Mouse (Mus musculus) frontal cortex, postnatal 14 days (tissue): ENCODE measurements around the gene Dock2.

Source experiments
- DNase-seq, 2 experiments: peaks; one replicate each; pipeline ENCODE4 v3.0.0; 2022; ENCODE audit warnings: low spot score in 2 of 2

Dock2 gene

DNA sequence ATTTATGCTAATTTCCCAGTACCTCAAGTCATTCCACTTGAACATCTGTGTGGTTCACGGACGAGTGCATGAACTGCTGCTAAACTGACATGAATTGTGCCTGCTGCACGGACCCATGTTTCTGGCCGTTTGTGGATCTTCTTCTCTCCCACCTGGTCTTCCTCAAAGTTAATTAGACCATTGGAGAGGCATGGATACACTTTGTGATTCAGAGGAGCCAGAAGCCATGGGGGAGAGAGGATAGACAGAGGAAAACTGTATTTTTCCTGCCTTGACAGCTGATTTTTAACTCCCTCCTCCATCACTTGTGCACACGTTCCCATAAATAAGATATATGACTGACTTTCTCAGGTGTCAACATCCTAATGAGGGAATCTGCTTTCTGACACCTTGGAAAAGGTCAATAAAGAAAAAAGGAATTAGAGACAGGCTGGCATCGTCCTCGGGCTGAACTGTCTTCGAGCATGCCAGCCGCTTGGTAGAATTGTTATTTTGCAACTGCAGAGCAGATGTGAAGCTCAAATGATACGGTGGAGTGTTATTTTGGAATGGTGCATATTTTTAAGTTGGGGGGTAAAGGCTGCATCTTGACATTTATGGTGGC, 434.1 kb downstream of the Dock2 start:
- DNase-seq, result no peak

- DNase-seq, result peak; percentile 48 to 58
These were observed 435.3 kb downstream of the Dock2 start for GRCm38 (mm10) chr11:34348287-34348918.

GRCm38 (mm10) chr11:34344310-34344709, 439.4 kb downstream of the Dock2 start:
- no peak for DNase-seq

- DNase-seq, result no peak
These were observed 439.9 kb downstream of the Dock2 start for GRCm38 (mm10) chr11:34343742-34344307.

- no peak for DNase-seq
These were observed 444.0 kb downstream of the Dock2 start for GRCm38 (mm10) chr11:34339693-34340092.

- DNase-seq, result no peak
These were observed 445.8 kb downstream of the Dock2 start for GRCm38 (mm10) chr11:34337907-34338306.

GRCm38 (mm10) chr11:34332344-34333031, 451.2 kb downstream of the Dock2 start:
- DNase-seq, result no peak

DNA sequence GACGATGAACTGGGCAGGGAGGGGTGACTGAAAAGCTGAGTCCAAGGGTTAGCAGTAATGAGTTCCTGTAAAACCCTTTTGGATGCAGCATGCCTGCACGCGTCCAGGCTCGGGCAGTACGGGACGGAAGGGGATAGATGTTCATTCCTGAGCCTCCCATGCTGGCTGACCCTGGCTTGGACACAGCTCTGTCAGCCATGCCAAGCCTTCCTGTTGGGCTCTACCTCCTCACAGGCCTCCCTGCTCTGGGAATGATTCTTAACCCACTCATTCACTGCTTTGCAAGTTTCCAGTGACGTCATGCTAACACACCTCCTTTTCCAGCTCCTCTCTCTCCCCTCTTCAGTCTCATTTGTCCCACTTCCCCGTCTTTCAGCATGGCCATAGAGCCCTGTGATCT, 460.0 kb downstream of the Dock2 start:
- no peak for DNase-seq

DNA sequence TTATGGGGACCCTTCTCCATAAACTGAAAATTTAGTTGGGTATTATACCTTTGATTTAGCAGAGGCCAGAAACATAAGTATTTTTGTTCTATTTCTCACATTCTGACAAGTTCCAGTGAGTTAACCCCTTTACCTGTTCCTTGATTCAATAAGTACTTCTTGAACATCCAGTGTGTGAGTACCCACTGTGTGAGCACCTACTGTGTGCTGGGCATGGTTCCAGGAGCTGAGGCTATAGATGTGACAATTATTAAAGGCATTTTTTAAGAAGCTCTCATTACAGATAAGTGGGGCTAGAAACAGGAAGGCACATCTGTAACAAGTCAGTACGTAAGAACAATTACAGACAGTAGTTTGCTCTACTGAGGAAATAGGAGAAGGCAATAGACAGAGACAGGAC, 464.4 kb downstream of the Dock2 start:
- DNase-seq, result no peak

DNA sequence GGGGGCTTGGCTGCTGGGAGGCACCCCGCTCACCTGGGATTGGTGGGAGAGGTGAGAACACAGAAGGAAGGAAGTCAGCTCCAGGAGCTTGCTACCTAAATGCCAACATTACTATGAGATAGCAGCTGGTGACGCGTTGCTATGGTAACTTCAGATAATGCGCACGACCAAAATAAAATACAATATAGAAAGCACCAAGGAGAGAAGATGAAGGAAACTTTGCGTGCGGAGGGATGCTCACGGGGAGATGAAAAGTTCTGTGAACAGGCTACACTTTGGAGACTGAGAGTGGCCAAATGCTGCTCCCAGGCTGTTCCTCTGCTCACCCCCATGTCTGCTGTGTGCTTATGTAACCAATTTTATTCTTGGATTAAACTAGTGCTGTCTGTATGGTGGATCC, 466.7 kb downstream of the Dock2 start:
- DNase-seq, result peak in 1 of 2 experiments; percentile 9

GRCm38 (mm10) chr11:34316176-34316575, 467.5 kb downstream of the Dock2 start:
- DNase-seq, result no peak

DNA sequence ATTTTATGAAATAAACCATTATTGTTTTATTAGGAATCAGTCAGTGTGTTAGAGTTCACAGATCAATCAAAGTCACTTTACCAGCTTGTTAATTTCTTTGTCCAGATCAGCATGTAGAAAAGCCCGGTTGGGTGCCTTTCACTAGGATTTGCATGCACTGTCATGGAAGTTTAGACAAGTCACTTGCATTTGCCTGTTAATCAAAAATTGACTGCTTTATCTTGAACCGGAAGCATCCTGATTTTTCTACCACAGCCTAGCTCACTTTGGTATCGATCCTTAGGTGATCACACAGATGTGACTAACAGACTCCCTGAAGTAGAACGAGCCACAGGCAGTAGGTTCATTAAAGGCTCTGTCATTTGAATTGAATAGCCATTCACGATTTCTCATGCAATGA, 468.3 kb downstream of the Dock2 start:
- DNase-seq, result no peak

- DNase-seq, result peak in 1 of 2 experiments; percentile 22
These were observed 468.9 kb downstream of the Dock2 start, which contains the start of gene Fam196b for GRCm38 (mm10) chr11:34314534-34315379. Fam196b (plus strand) TSS chr11:34314822.

GRCm38 (mm10) chr11:34312208-34312607, 471.5 kb downstream of the Dock2 start:
- no peak for DNase-seq

DNA sequence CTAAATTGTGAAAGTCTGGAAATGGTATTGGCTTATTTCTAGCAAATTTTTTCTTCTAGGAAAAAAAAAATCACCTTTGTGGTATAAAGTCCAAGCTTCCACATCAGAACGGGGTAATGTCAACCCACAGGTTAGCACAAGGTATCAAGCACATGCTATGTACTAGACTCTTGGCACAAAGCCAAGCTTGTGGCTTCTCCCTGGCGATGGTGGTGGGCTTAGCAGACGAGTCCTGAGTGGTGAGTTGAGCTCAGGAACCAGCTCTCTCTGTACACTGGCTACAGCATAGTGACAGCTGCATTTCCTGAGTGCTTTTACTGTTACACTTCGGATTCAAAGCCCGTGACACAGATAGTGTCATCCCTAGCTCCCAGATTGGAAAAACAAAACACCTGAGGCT, 472.0 kb downstream of the Dock2 start:
- DNase-seq, result no peak

DNA sequence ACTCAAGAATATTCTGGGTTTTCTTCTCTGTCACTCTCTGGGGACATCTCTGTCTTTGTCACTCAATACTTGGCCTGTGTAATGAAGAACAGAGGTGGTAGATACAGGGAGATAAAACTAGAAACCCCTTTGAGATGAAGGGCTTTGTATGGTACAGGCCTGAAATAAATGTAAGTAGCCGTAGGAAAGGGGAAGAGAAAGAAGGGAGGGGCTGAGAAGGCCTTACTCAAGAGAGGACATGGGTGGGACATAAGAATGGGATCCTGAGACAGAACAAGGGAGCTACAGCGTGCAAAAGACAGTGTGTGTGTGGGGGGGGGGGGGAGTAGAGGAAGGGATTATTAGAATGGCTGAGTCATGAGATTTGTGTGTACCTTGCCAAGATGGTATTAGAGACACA, 474.3 kb downstream of the Dock2 start:
- no peak for DNase-seq

DNA sequence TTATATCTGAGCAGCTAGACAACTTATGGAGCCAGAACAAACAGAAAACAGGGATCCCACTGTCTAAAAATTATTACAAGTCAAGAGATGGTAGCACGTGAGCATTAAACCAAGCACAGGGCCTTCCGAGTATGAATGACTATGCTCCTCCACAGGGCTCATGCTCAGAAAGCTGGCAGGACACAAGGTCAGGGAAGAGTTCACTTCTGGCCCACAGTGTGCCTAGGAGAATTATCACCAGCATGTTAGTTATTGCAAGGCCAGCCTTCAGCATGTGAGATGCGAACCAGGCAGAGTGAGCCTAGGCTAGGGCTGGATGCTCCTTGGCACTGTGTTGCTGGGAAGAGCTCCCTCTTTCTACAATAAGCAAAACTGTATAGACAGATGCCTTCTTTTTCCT, 475.0 kb downstream of the Dock2 start:
- no peak for DNase-seq

GRCm38 (mm10) chr11:34306231-34306630, 477.5 kb downstream of the Dock2 start:
- DNase-seq, result no peak

DNA sequence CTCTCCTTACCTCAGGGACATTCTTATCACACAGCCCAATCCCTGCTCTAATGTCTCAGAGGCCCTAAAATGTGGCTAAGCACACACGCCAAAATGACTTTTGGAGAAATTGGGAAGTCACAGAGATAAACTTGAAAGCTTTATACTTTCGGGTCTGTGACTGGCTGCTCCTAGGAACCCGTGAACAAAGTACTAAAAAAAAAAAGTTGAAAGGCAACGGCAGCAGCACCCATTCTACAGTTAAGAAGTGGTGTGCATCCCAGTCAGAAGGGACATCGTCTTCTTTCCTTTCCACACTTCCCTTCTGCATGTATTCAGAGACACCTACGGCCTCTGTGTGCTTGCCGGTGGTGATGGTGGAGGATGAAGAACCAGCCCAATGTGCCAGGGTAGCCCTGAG, 483.6 kb downstream of the Dock2 start:
- no peak for DNase-seq

GRCm38 (mm10) chr11:34299550-34299949, 484.1 kb downstream of the Dock2 start:
- no peak for DNase-seq

GRCm38 (mm10) chr11:34297698-34298378, 485.9 kb downstream of the Dock2 start:
- DNase-seq, result no peak
